Mouse (Mus musculus): Measurements from ENCODE around the gene Rsbn1l. TPM values are rescaled to one million over a fixed set of nuclear protein-coding genes. Genes with fewer than 3 reads are reported as not detected.

Gene Rsbn1l
- polyA plus RNA-seq, 1 experiment from 2014 or later: 3.7 TPM

GRCm38 (mm10) chr5:20865193-20865755, 90.9 kb downstream of the Rsbn1l start:
- H3K9ac ChIP-seq: no peak overlapping the region
- no peak overlapping the region for H3K27ac ChIP-seq (replicated peaks)
- H3K4me2 ChIP-seq: no peak overlapping the region
- no peaks in the 10 kb centered on the region for H3K27me3 ChIP-seq
- WGBS (ENCODE audit: insufficient replicate concordance): 76% methylated on average over 2 of the region's 2 CpGs
- no peak overlapping the region for H3K4me3 ChIP-seq (replicated peaks)
- H3K4me1 ChIP-seq (replicated peaks): no peaks in the 10 kb centered on the region; the same call in 1 of the 2 replicates
- no peaks in the 10 kb centered on the region for H3K9me3 ChIP-seq (replicated peaks)
- no peaks in the 10 kb centered on the region for H3K36me3 ChIP-seq (replicated peaks)
- no peak for ATAC-seq (ENCODE audit: insufficient read depth)

GRCm38 (mm10) chr5:20864216-20864969, 91.8 kb downstream of the Rsbn1l start:
- Histone ChIP-seq H3K36me3 (replicated peaks) (no peaks in the 10 kb centered on the region), H3K4me2 (no peak overlapping the region), H3K27ac (replicated peaks) (no peak overlapping the region), H3K4me1 (replicated peaks) (no peaks in the 10 kb centered on the region; the same call in 1 of the 2 replicates), H3K4me3 (replicated peaks) (no peak overlapping the region), H3K9ac (no peak overlapping the region), H3K27me3 (no peaks in the 10 kb centered on the region), H3K9me3 (replicated peaks) (no peaks in the 10 kb centered on the region)
- 40% methylated on average over 4 of the region's 4 CpGs for WGBS (ENCODE audit: insufficient replicate concordance)
- no peak for ATAC-seq (ENCODE audit: insufficient read depth)

- no peak overlapping the region for H3K4me3 ChIP-seq (replicated peaks)
- H3K27ac ChIP-seq (replicated peaks): no peak overlapping the region
- no peaks in the 10 kb centered on the region for H3K9me3 ChIP-seq (replicated peaks)
- H3K4me1 ChIP-seq (replicated peaks): no peaks in the 10 kb centered on the region; the same call in 1 of the 2 replicates
- no peaks in the 10 kb centered on the region for H3K27me3 ChIP-seq
- H3K36me3 ChIP-seq (replicated peaks): no peaks in the 10 kb centered on the region
- 82% methylated on average over 2 of the region's 2 CpGs for WGBS (ENCODE audit: insufficient replicate concordance)
- ATAC-seq (ENCODE audit: insufficient read depth): no peak
- H3K4me2 ChIP-seq: no peak overlapping the region
- no peak overlapping the region for H3K9ac ChIP-seq
Measured at GRCm38 (mm10) chr5:20861901-20862300, 94.3 kb downstream of the Rsbn1l start.

- Histone ChIP-seq H3K9me3 (replicated peaks) (no peaks in the 10 kb centered on the region), H3K27ac (replicated peaks) (no peak overlapping the region), H3K36me3 (replicated peaks) (no peaks in the 10 kb centered on the region), H3K9ac (no peak overlapping the region), H3K4me3 (replicated peaks) (no peak overlapping the region), H3K27me3 (no peaks in the 10 kb centered on the region), H3K4me1 (replicated peaks) (no peaks in the 10 kb centered on the region; the same call in 1 of the 2 replicates), H3K4me2 (no peak overlapping the region)
- 75% methylated on average over 4 of the region's 4 CpGs for WGBS (ENCODE audit: insufficient replicate concordance)
- ATAC-seq (ENCODE audit: insufficient read depth): no peak
Measured at GRCm38 (mm10) chr5:20860565-20860964, 95.6 kb downstream of the Rsbn1l start.

GRCm38 (mm10) chr5:20858404-20858803, 97.8 kb downstream of the Rsbn1l start:
- Histone ChIP-seq H3K4me2 (no peak overlapping the region), H3K4me1 (replicated peaks) (no peaks in the 10 kb centered on the region), H3K27ac (replicated peaks) (no peak overlapping the region), H3K4me3 (replicated peaks) (no peak overlapping the region), H3K9ac (no peak overlapping the region), H3K36me3 (replicated peaks) (no peaks in the 10 kb centered on the region), H3K27me3 (no peaks in the 10 kb centered on the region), H3K9me3 (replicated peaks) (no peaks in the 10 kb centered on the region)
- 71% methylated on average over 2 of the region's 2 CpGs for WGBS (ENCODE audit: insufficient replicate concordance)
- ATAC-seq (ENCODE audit: insufficient read depth): no peak

- no peaks in the 10 kb centered on the region for H3K9me3 ChIP-seq (replicated peaks)
- H3K4me2 ChIP-seq: no peak overlapping the region
- no peak overlapping the region for H3K9ac ChIP-seq
- H3K27ac ChIP-seq (replicated peaks): no peak overlapping the region
- no peak overlapping the region for H3K4me3 ChIP-seq (replicated peaks)
- H3K27me3 ChIP-seq: no peaks in the 10 kb centered on the region
- no peak for ATAC-seq (ENCODE audit: insufficient read depth)
- 68% methylated on average over 4 of the region's 4 CpGs for WGBS (ENCODE audit: insufficient replicate concordance)
- H3K36me3 ChIP-seq (replicated peaks): no peaks in the 10 kb centered on the region
- H3K4me1 ChIP-seq (replicated peaks): no peaks in the 10 kb centered on the region
Measured at GRCm38 (mm10) chr5:20855066-20855465, 101.1 kb downstream of the Rsbn1l start.

GRCm38 (mm10) chr5:20847010-20847409, 109.2 kb downstream of the Rsbn1l start:
- Histone ChIP-seq H3K4me3 (replicated peaks) (no peak overlapping the region), H3K9me3 (replicated peaks) (no peaks in the 10 kb centered on the region), H3K27me3 (no peaks in the 10 kb centered on the region), H3K4me2 (no peak overlapping the region), H3K9ac (no peak overlapping the region), H3K27ac (replicated peaks) (no peak overlapping the region), H3K36me3 (replicated peaks) (no peaks in the 10 kb centered on the region), H3K4me1 (replicated peaks) (0 out of 2 replicates have a peak, but pooled peaks cover 2% of the 10 kb centered on the region)
- no peak for ATAC-seq (ENCODE audit: insufficient read depth)
- WGBS (ENCODE audit: insufficient replicate concordance): 72% methylated on average over 2 of the region's 2 CpGs

- Histone ChIP-seq H3K36me3 (replicated peaks) (no peaks in the 10 kb centered on the region), H3K27me3 (no peaks in the 10 kb centered on the region), H3K9me3 (replicated peaks) (no peaks in the 10 kb centered on the region), H3K9ac (no peak overlapping the region), H3K4me1 (replicated peaks) (0 out of 2 replicates have a peak, but pooled peaks cover 4% of the 10 kb centered on the region), H3K4me2 (no peak overlapping the region), H3K4me3 (replicated peaks) (no peak overlapping the region), H3K27ac (replicated peaks) (no peak overlapping the region)
- 69% methylated on average over 2 of the region's 2 CpGs for WGBS (ENCODE audit: insufficient replicate concordance)
- ATAC-seq (ENCODE audit: insufficient read depth): no peak
Measured at GRCm38 (mm10) chr5:20843816-20844215, 112.4 kb downstream of the Rsbn1l start.

GRCm38 (mm10) chr5:20843405-20843804, 112.8 kb downstream of the Rsbn1l start:
- Histone ChIP-seq H3K27ac (replicated peaks) (no peak overlapping the region), H3K4me2 (no peak overlapping the region), H3K9me3 (replicated peaks) (no peaks in the 10 kb centered on the region), H3K4me1 (replicated peaks) (0 out of 2 replicates have a peak, but pooled peaks cover 4% of the 10 kb centered on the region), H3K9ac (no peak overlapping the region), H3K27me3 (no peaks in the 10 kb centered on the region), H3K36me3 (replicated peaks) (no peaks in the 10 kb centered on the region), H3K4me3 (replicated peaks) (no peak overlapping the region)
- WGBS (ENCODE audit: insufficient replicate concordance): 35% methylated on average over 2 of the region's 3 CpGs
- ATAC-seq (ENCODE audit: insufficient read depth): no peak
